Mouse (Mus musculus) embryonic facial prominence, embryonic 11.5 days (tissue): ENCODE results near the gene Ube2s. TPM values are rescaled to one million over a fixed set of nuclear protein-coding genes. Genes with fewer than 3 reads are reported as not detected.

Source experiments
- ATAC-seq: fragments of 200-750 bp; cut with Nextera tagmentation; replicated peaks from 2 replicates; pipeline ENCODE4 v1.8.0; 2017; ENCODE audit warnings: low read depth; ENCODE audit not compliant: insufficient number of reproducible peaks, low FRiP score, low TSS enrichment
- DNase-seq: peaks from one replicate; pipeline ENCODE4 v3.0.0-alpha.2; 2015; ENCODE audit warnings: low spot score
- H3K27ac ChIP-seq: fragments of 300-500 bp; sonication (generic); replicated peaks from 2 replicates; pipeline ENCODE4 v1.5.1; 2014; ENCODE audit warnings: mild to moderate bottlenecking, low read depth, low read length, control low read depth
- H3K27me3 ChIP-seq: fragments of 300-500 bp; sonication (generic); 2 replicates; pipeline ENCODE4 v1.6.1; 2014; ENCODE audit warnings: mild to moderate bottlenecking, low read length, moderate library complexity, mixed read lengths; ENCODE audit not compliant: control insufficient read depth, insufficient read depth
- H3K36me3 ChIP-seq: fragments of 300-500 bp; sonication (generic); replicated peaks from 2 replicates; pipeline ENCODE4 v1.6.1; 2014; ENCODE audit warnings: low read depth, mild to moderate bottlenecking, low read length, moderate library complexity, mixed read lengths; ENCODE audit not compliant: control insufficient read depth, insufficient read depth
- H3K4me1 ChIP-seq: fragments of 300-500 bp; sonication (generic); 2 replicates; pipeline ENCODE4 v1.6.1; 2014; ENCODE audit warnings: low read length, mixed read lengths; ENCODE audit not compliant: control insufficient read depth, insufficient read depth
- H3K4me2 ChIP-seq: fragments of 300-500 bp; sonication (generic); 2 replicates; pipeline ENCODE4 v1.6.1; 2014; ENCODE audit warnings: low read depth, mild to moderate bottlenecking, control low read depth, low read length, moderate library complexity
- H3K4me3 ChIP-seq: fragments of 300-500 bp; sonication (generic); 2 replicates; pipeline ENCODE4 v1.5.1; 2014; ENCODE audit warnings: low read depth, low read length, control low read depth
- H3K9ac ChIP-seq: fragments of 300-500 bp; sonication (generic); replicated peaks from 2 replicates; pipeline ENCODE4 v1.6.1; 2014; ENCODE audit warnings: mild to moderate bottlenecking, control low read depth, low read length
- H3K9me3 ChIP-seq: fragments of 300-500 bp; sonication (generic); replicated peaks from 2 replicates; pipeline ENCODE4 v1.6.1; 2016; ENCODE audit warnings: mild to moderate bottlenecking, low read length, inconsistent platforms, mixed read lengths; ENCODE audit not compliant: control insufficient read depth
- WGBS: fragments of 180-500 bp; shearing (Covaris S2); extraction: QIAGEN DNeasy Blood & Tissue Kit; methylation state at CpG from one replicate; pipeline ENCODE4 v1.1.7; 2014; 5-methylcytosine and 5-hydroxymethylcytosine counted together
- polyA plus RNA-seq: library from polyadenylated mRNA; unstranded; fragments of >200 nt; fragmentation: Nextera tagmentation; extraction: Ambion mirVana; gene quantifications from 2 replicates; pipeline ENCODE4 v1.2.1, GENCODE M21; 2014

Gene Ube2s
- polyA plus RNA-seq, 1 experiment from 2014 or later = 453 TPM

- Histone ChIP-seq H3K27ac (no peak overlapping the region), H3K4me1 (no peaks in the 10 kb centered on the region; the same call in 1 of the 2 replicates), H3K9ac (no peak overlapping the region), H3K27me3 (peaks cover 8% of the 10 kb centered on the region), H3K4me2 (no peak overlapping the region), H3K36me3 (no peaks in the 10 kb centered on the region), H3K9me3 (no peaks in the 10 kb centered on the region), H3K4me3 (no peak overlapping the region)
- ATAC-seq (no peak), DNase-seq (no peak)
- 59% methylated on average over 9 of the region's 9 CpGs for WGBS
Measured at GRCm38 (mm10) chr7:4849372-4849771, 37.0 kb upstream of the Ube2s start.

GRCm38 (mm10) chr7:4844917-4845309 is 32.5 kb upstream of the Ube2s start:
- peak overlapping the region; percentile 39 for H3K4me3 ChIP-seq
- no peak overlapping the region for H3K9ac ChIP-seq
- H3K27me3 ChIP-seq = peaks cover 28% of the 10 kb centered on the region
- H3K4me2 ChIP-seq = peak overlapping the region; percentile 86
- ATAC-seq (peak; percentile 64), DNase-seq (peak; percentile 87)
- no peak overlapping the region for H3K27ac ChIP-seq
- H3K4me1 ChIP-seq = peaks cover 10% of the 10 kb centered on the region
- under 1% methylated on average over 13 of the region's 13 CpGs for WGBS
- no peaks in the 10 kb centered on the region for H3K36me3 ChIP-seq
- H3K9me3 ChIP-seq = no peaks in the 10 kb centered on the region

DNA sequence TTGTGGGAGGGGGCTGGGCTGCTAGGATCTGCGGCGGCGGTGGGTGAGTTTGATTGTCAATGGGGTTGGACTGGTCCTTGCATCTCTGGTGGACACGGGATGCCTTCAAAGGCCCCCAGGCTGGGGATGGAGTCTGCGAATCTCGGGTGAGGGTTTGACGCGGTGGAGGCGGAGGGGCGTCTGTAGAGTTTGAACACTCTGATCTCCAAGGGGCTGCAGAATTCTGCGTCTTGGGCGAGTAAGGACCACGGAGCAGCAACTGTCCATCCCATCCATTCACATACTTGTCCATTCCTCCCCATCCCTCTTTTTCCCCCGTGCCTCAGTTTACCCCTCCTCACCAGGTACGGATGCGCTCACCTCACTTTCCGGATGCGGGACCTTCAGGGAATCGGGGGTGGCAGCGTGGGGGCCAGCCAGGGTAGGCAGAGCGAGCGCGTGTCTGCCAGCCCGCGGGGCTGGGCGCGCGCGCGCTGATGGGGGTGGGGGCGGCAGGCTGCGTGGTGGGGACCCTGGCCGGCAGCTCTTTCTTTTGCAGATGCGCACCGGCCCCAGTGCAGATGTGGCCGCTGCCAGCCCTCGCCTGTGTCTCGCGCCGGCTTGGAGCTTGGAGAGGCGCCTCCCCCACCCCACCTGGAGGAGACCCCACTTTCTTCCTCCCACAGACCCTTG is 32.0 kb upstream of the Ube2s start, which contains the start of gene Shisa7:
TSS of gene Shisa7 (minus strand) at position 452 of the 672 bp plus-strand sequence.
- H3K36me3 ChIP-seq = no peaks in the 10 kb centered on the region
- no peak for DNase-seq
- WGBS = under 1% methylated on average over 41 of the region's 41 CpGs
- no peaks in the 10 kb centered on the region for H3K9me3 ChIP-seq
- peak within 1 kb of the TSS; percentile 39 for H3K4me3 ChIP-seq
- H3K4me1 ChIP-seq = peaks cover 10% of the 10 kb centered on the region
- H3K4me2 ChIP-seq = peak within 1 kb of the TSS; percentile 86
- peak within 1 kb of the TSS; percentile 32 for H3K9ac ChIP-seq
- no peak within 1 kb of the TSS for H3K27ac ChIP-seq
- ATAC-seq = peak; percentile 39
- peaks cover 28% of the 10 kb centered on the region for H3K27me3 ChIP-seq

DNA sequence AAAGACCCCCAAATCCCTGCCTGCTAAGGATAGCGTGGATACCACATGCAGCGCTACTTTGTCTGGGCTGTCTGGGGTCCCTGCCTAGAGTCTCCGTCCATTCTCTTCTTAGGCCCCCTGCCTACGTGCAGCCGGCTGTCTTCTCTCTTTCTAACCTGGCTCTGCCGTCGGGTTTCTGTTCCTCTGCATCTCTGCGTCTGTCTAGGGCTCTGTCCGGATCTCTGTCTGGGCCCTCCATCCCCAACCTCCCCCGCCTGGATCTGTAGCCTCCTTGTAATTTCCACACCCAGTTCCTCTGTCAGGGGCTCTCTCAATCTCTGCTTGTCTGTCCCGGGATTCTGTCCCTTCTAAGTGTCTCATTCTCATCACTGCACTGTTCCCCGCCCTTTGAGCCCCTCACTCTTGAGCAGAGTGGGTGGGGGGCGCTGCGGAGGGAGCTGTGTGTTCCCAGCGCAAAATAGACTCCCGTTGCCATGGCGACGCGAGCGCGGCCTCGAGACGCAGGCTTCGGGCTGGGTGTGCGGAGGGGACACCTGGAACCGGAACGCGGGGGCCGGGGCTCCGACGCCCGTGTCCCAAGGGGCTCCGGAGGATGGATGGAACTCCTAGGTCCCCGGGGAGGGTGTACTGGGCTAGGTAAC is 31.3 kb upstream of the Ube2s start:
- Histone ChIP-seq H3K9me3 (no peaks in the 10 kb centered on the region), H3K27ac (no peak overlapping the region), H3K9ac (peak overlapping the region; percentile 32), H3K4me3 (peak overlapping the region; percentile 39), H3K36me3 (no peaks in the 10 kb centered on the region), H3K27me3 (peaks cover 28% of the 10 kb centered on the region), H3K4me2 (peak overlapping the region; percentile 86), H3K4me1 (peaks cover 10% of the 10 kb centered on the region)
- ATAC-seq (peak; percentile 17), DNase-seq (peak; percentile 76)
- WGBS = under 1% methylated on average over 34 of the region's 34 CpGs

DNA sequence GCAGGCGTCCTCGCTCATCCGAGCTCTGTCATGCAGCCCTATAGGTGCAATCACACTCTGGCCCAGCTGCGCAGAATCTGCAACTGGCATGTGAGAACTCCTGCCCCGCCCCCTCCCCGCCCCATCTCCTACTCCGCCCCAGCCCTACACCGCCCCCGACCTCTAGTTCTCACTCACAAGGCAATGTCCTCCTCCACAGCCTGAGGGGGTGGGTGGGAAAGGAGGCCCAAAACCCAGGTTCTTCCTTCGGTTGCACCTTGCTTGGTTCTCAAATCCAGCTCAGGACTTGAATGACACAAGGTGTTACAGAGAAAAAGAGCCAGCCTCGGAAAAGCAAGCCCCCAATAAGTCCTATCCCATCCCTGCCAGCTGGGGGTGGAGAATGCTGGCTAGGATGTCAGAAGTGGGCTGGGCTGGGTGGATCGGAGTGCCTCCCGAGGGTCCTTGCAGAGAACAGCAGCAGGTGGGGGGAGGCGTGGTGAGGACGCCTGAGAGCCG is 30.3 kb upstream of the Ube2s start:
- WGBS = 1% methylated on average over 15 of the region's 16 CpGs
- H3K9ac ChIP-seq = no peak overlapping the region; the same call in 1 of the 2 replicates
- peak overlapping the region; percentile 15; the same call in 1 of the 2 replicates for H3K4me3 ChIP-seq
- H3K4me2 ChIP-seq = peak overlapping the region; percentile 86; the same call in 1 of the 2 replicates
- no peaks in the 10 kb centered on the region for H3K9me3 ChIP-seq
- no peak overlapping the region for H3K27ac ChIP-seq
- peaks cover 28% of the 10 kb centered on the region for H3K27me3 ChIP-seq
- peaks cover 10% of the 10 kb centered on the region for H3K4me1 ChIP-seq
- no peaks in the 10 kb centered on the region for H3K36me3 ChIP-seq
- ATAC-seq (peak; percentile 57), DNase-seq (peak; percentile 52)

- no peaks in the 10 kb centered on the region for H3K36me3 ChIP-seq
- no peak for DNase-seq
- H3K4me2 ChIP-seq = no peak overlapping the region
- H3K9me3 ChIP-seq = no peaks in the 10 kb centered on the region
- WGBS = 56% methylated on average over 5 of the region's 5 CpGs
- H3K4me3 ChIP-seq = no peak overlapping the region
- peaks cover 28% of the 10 kb centered on the region for H3K27me3 ChIP-seq
- H3K9ac ChIP-seq = no peak overlapping the region
- ATAC-seq = no peak
- H3K4me1 ChIP-seq = peaks cover 10% of the 10 kb centered on the region
- H3K27ac ChIP-seq = no peak overlapping the region
Measured at GRCm38 (mm10) chr7:4842077-4842476, 29.7 kb upstream of the Ube2s start.

DNA sequence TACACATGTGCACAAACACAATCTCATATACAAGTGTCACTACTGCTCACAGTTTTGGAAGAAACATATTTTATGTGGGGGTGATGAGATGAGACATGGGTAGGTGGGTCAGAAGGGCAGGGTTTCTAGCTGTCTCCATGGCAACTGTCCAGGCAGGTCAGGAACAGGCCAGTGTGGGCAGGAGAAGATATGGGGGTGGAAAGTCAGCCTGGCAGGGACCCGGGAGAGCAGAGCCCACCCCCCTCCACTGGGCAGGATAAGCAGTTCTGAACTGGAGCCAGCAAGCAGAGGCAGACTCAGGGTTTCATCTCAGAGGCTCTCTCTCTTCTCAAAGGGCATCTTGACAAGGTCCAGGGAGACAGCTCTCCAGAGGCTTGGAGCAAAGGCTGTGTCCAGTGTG is 25.2 kb upstream of the Ube2s start:
- ATAC-seq (no peak), DNase-seq (no peak)
- Histone ChIP-seq H3K27me3 (peaks cover 28% of the 10 kb centered on the region), H3K9ac (no peak overlapping the region), H3K4me2 (no peak overlapping the region), H3K4me1 (no peaks in the 10 kb centered on the region), H3K4me3 (no peak overlapping the region), H3K9me3 (no peaks in the 10 kb centered on the region), H3K36me3 (no peaks in the 10 kb centered on the region), H3K27ac (no peak overlapping the region)
- WGBS = 14% methylated on average over 1 of the region's 1 CpGs

DNA sequence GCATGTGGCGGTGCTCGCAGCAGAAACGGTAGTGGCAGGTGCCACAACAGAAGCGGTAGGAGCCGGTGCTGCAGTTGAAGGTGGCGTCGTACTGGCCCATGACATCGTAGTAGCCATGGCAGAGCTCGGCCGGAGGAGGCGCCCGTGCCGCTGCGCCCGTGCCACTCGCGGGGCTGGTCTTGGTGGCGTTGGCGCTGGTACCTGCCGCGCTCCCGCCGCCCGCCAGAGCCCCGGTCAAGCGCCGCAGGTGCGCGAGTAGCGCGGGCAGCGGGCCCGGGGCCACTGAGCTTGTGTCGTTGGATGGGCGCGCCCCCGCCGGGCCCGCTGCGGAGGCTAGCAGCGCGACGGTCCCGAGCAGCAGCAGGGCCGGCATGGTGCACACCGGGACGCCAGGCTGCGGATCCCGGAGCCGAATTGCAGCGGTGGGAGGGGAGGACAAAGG is 24.0 kb upstream of the Ube2s start:
- peak overlapping the region; percentile 87 for H3K4me2 ChIP-seq
- peak; percentile 62 for ATAC-seq
- peak; percentile 59 for DNase-seq
- peak overlapping the region; percentile 41 for H3K4me3 ChIP-seq
- no peaks in the 10 kb centered on the region for H3K9me3 ChIP-seq
- H3K27ac ChIP-seq = no peak overlapping the region
- peaks cover 25% of the 10 kb centered on the region for H3K27me3 ChIP-seq
- no peaks in the 10 kb centered on the region for H3K36me3 ChIP-seq
- no peaks in the 10 kb centered on the region for H3K4me1 ChIP-seq
- under 1% methylated on average over 51 of the region's 51 CpGs for WGBS
- peak overlapping the region; percentile 56; the same call in 1 of the 2 replicates for H3K9ac ChIP-seq
